Mouse (Mus musculus): ENCODE measurements at regions not wholly inside any gene's neighbourhood (a gene's known extent, or its start where the extent isn't known, plus 50 kb on each side); places are given as distances from the start of the nearest gene placed in this dataset.

- intact Hi-C loops (cut with DNase I): no loop called here
- no peak for DNase-seq
Observed at GRCm38 (mm10) chr5:26338191-26338590, 80.7 kb downstream of the Gm7361 start.

- intact Hi-C loops (cut with DNase I): no loop called here
- no peak for DNase-seq
Observed at GRCm38 (mm10) chr5:26339266-26339665, 81.8 kb downstream of the Gm7361 start.

GRCm38 (mm10) chr5:26355156-26355555 is 97.7 kb downstream of the Gm7361 start:
- no peak for DNase-seq
- intact Hi-C loops (cut with DNase I): no loop called here

- intact Hi-C loops (cut with DNase I): no loop called here
- no peak for DNase-seq
Observed at GRCm38 (mm10) chr5:26359082-26359481, 101.6 kb downstream of the Gm7361 start.

GRCm38 (mm10) chr5:26374175-26374984 is 116.9 kb downstream of the Gm7361 start:
- DNase-seq: no peak
- intact Hi-C loops (cut with DNase I): loop anchor here (1.0 kb wide), 1 partner anchor 24 kb away; no protein-coding TSS in a partner anchor

GRCm38 (mm10) chr5:26407088-26407672 is 149.7 kb downstream of the Gm7361 start:
- intact Hi-C loops (cut with DNase I): no loop called here
- DNase-seq: no peak

- no peak for DNase-seq
- intact Hi-C loops (cut with DNase I): no loop called here
Observed at GRCm38 (mm10) chr5:26413185-26413584, 155.7 kb downstream of the Gm7361 start.

GRCm38 (mm10) chr5:26444331-26445200 is 187.1 kb downstream of the Gm7361 start:
- no peak for DNase-seq
- intact Hi-C loops (cut with DNase I): no loop called here

GRCm38 (mm10) chr5:26451306-26451705 is 193.8 kb downstream of the Gm7361 start:
- no peak for DNase-seq
- intact Hi-C loops (cut with DNase I): no loop called here

GRCm38 (mm10) chr5:26457627-26458026 is 200.1 kb downstream of the Gm7361 start:
- intact Hi-C loops (cut with DNase I): no loop called here

GRCm38 (mm10) chr5:26466666-26467065 is 209.2 kb downstream of the Gm7361 start:
- no peak for DNase-seq
- intact Hi-C loops (cut with DNase I): no loop called here

More at GRCm38 (mm10) chr5:26457627-26458026, 200.1 kb downstream of the Gm7361 start:
- DNase-seq: no peak

GRCm38 (mm10) chr5:26485726-26486125 is 228.2 kb downstream of the Gm7361 start:
- intact Hi-C loops (cut with DNase I): no loop called here
- DNase-seq: peak in 1 of 2 experiments; percentile 3

- DNase-seq: no peak
- intact Hi-C loops (cut with DNase I): no loop called here
Observed at GRCm38 (mm10) chr5:26494003-26494402, 236.5 kb downstream of the Gm7361 start.

GRCm38 (mm10) chr5:26497641-26498430 is 240.3 kb downstream of the Gm7361 start:
- no peak for DNase-seq
- intact Hi-C loops (cut with DNase I): no loop called here

- intact Hi-C loops (cut with DNase I): no loop called here
- no peak for DNase-seq
Observed at GRCm38 (mm10) chr5:26509525-26510168, 252.2 kb downstream of the Gm7361 start.

- intact Hi-C loops (cut with DNase I): no loop called here
- DNase-seq: no peak
Observed at GRCm38 (mm10) chr5:26513039-26513955, 255.8 kb downstream of the Gm7361 start.

GRCm38 (mm10) chr5:26535556-26535955 is 278.1 kb downstream of the Gm7361 start:
- DNase-seq: peak; percentile 39 to 57
- intact Hi-C loops (cut with DNase I): no loop called here

GRCm38 (mm10) chr5:26563291-26563690 is 253.7 kb upstream of the Dpp6 start:
- intact Hi-C loops (cut with DNase I): no loop called here
- DNase-seq: no peak

- DNase-seq: no peak
- intact Hi-C loops (cut with DNase I): no loop called here
Observed at GRCm38 (mm10) chr5:26564056-26564455, 252.9 kb upstream of the Dpp6 start.

Data from heart, postnatal 10 days (tissue).